Mouse (Mus musculus) megakaryocyte-erythroid progenitor cell, adult 5-6 weeks (primary cell): ENCODE results near the gene Mpc2. TPM values are rescaled to one million over a fixed set of nuclear protein-coding genes. Genes with fewer than 3 reads are reported as not detected.

Experiments
- ATAC-seq: replicated peaks from 2 replicates; pipeline ENCODE4 v1.8.0; 2016; ENCODE audit warnings: mild to moderate bottlenecking, inconsistent platforms; ENCODE audit not compliant: severe bottlenecking, poor library complexity, low FRiP score, low TSS enrichment
- total RNA-seq, 2 experiments: library from RNA; stranded (forward) in 1 of 2; stranded (reverse) in 1 of 2; fragments of 200-1000, 215-1000 nt in 1 of 2; fragments of >200 nt in 1 of 2; fragmentation: Nextera tagmentation in 1 of 2; gene quantifications; 2 replicates each; pipeline ENCODE4 v1.2.3; 2014 to 2017

The Mpc2 gene
- total RNA-seq, 2 experiments from 2014 or later = 65.7 to 68.1 TPM

GRCm38 (mm10) chr1:165498856-165499255 lies 38.4 kb downstream of the Mpc2 start:
- no peak for ATAC-seq

GRCm38 (mm10) chr1:165503307-165504024 lies 43.0 kb downstream of the Mpc2 start:
- peak; percentile 63; the same call in 1 of the 2 replicates for ATAC-seq

GRCm38 (mm10) chr1:165506303-165506702 lies 45.9 kb downstream of the Mpc2 start:
- ATAC-seq = no peak

GRCm38 (mm10) chr1:165510161-165510560 lies 49.7 kb downstream of the Mpc2 start:
- no peak for ATAC-seq

- ATAC-seq = no peak
Observed at GRCm38 (mm10) chr1:165520716-165521115, 60.3 kb downstream of the Mpc2 start.

Other genes with a start within 250 kb of the Mpc2 start
- gene Tiprl, start 223.6 kb upstream of the Mpc2 start, total RNA-seq (2014; fragmentation: Nextera tagmentation) = 22.3 and 35.0 TPM in 2 replicates
- 73.2 and 90.1 TPM in 2 replicates for gene Tiprl, start 223.6 kb upstream of the Mpc2 start, total RNA-seq (2017)
- gene Gpr161, start 164.8 kb upstream of the Mpc2 start, total RNA-seq (2014; fragmentation: Nextera tagmentation) = 0.11 TPM in 1 of 2 replicates, not detected in the other
- not detected in 2 replicates for gene Gpr161, start 164.8 kb upstream of the Mpc2 start, total RNA-seq (2017)
- gene Dcaf6, start 162 bp upstream of the Mpc2 start, total RNA-seq (2014; fragmentation: Nextera tagmentation) = 21.3 and 36.3 TPM in 2 replicates
- 20.3 and 22.0 TPM in 2 replicates for gene Dcaf6, start 162 bp upstream of the Mpc2 start, total RNA-seq (2017)
- 0.94 TPM in 1 of 2 replicates, not detected in the other for gene Adcy10, start 24.5 kb downstream of the Mpc2 start, total RNA-seq (2014; fragmentation: Nextera tagmentation)
- 3.2 TPM in 1 of 2 replicates, not detected in the other for gene Adcy10, start 24.5 kb downstream of the Mpc2 start, total RNA-seq (2017)
- gene Mpzl1, start 173.9 kb downstream of the Mpc2 start, total RNA-seq (2014; fragmentation: Nextera tagmentation) = 0.77 and 3.5 TPM in 2 replicates
- 1.2 and 3.5 TPM in 2 replicates for gene Mpzl1, start 173.9 kb downstream of the Mpc2 start, total RNA-seq (2017)
- gene Rcsd1, start 249.1 kb downstream of the Mpc2 start, total RNA-seq (2014; fragmentation: Nextera tagmentation) = 9.9 and 19.4 TPM in 2 replicates
- 11.1 TPM in 2 replicates for gene Rcsd1, start 249.1 kb downstream of the Mpc2 start, total RNA-seq (2017)